Mouse (Mus musculus): ENCODE results near the gene Polr3c.

DNA sequence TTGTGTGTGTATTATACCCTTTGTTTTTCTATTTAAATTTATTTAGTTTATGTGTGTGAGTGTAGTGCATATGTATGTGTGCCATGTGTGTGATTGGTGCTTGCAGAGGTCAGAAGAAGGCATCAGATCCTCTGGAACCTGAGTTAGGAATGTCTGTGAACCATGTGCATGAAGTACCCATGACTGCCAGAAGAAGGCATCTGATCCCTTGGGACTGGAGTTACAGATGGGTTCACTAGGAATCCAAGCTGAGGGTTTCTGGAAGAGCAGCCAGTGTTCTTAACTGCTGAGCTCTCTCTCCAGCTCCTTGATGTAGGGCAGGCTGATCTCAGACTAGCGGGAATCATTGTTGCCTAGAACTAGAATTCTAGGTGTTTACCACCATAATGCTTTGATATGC lies 10.6 kb upstream of the Polr3c start:
- TF ChIP-seq ZNF384 (IDR thresholded peaks at IDR 0.05; ENCODE audit: low read depth, low read length), result no peak
- TF ChIP-seq MAFK (IDR thresholded peaks at IDR 0.05; ENCODE audit: insufficient read depth, low read depth, low read length), result no peak
- TF ChIP-seq HCFC1 (IDR thresholded peaks at IDR 0.05; ENCODE audit: borderline replicate concordance, insufficient read depth, low read length), result no peak
- no peak for TF ChIP-seq ZC3H11A (IDR thresholded peaks at IDR 0.05; ENCODE audit: borderline replicate concordance, low read depth, low read length)
- TF ChIP-seq CHD2 (IDR thresholded peaks at IDR 0.05; ENCODE audit: low read depth, low read length), result no peak

Data from ES-E14 (cell line).